Mouse (Mus musculus): Measurements from ENCODE around the gene Zfp853.

- TF ChIP-seq CTCF (IDR thresholded peaks at IDR 0.05; ENCODE audit: control insufficient read depth, insufficient read depth, insufficient read length) = no peak
- TF ChIP-seq USF1 (IDR thresholded peaks at IDR 0.05; ENCODE audit: low read depth) = no peak
- TF ChIP-seq MAX (IDR thresholded peaks at IDR 0.05) = no peak
- no peak for TF ChIP-seq MYOD1 (IDR thresholded peaks at IDR 0.05; ENCODE audit: control insufficient read depth, insufficient read length, low read depth)
These were observed 22.1 kb upstream of the Zfp853 start for GRCm38 (mm10) chr5:143315514-143315888.
